Mouse (Mus musculus): ENCODE results near the gene Taar8a. TPM values are rescaled to one million over a fixed set of nuclear protein-coding genes. Genes with fewer than 3 reads are reported as not detected.
"Not testable (repeated sequence)": the region's sequence is repeated elsewhere in the genome, so short reads cannot be mapped to it uniquely, and the experiment has no call there.

Gene Taar8a
- not detected in 2 replicates for polyA plus RNA-seq (2014; fragmentation: Nextera tagmentation; extraction: Ambion mirVana)

DNA sequence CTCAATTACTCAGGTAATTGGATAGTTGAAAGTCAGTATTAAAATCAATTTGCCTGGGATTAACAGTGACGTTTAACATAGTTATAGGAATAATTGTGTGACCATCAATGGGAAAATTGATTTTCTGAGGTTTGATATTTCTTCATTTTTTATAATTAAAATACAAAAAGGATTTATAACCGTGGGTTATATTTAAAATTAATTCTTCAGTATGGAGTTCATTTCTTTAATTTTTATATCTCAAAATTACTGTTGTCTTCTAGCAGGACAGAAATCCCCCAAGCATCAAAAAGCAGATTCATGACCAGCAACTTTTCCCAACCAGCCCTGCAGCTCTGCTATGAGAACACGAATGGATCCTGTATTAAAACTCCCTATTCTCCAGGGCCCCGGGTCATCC lies at the start of gene Taar8a:
Gene Taar8a, plus strand, starts transcription at position 301 of the 400 bp plus-strand sequence.
- H3K9ac ChIP-seq (ENCODE audit: low read depth, low read length); DNase-seq (ENCODE audit: low spot score); ATAC-seq (ENCODE audit: low read depth); H3K27ac ChIP-seq (replicated peaks; ENCODE audit: low read depth, low read length); H3K9me3 ChIP-seq (ENCODE audit: control insufficient read depth, low read length); H3K4me3 ChIP-seq (ENCODE audit: low read depth, low read length); H3K4me1 ChIP-seq (ENCODE audit: control insufficient read depth, insufficient read depth, low read length); H3K4me2 ChIP-seq (ENCODE audit: low read depth, low read length); H3K36me3 ChIP-seq (ENCODE audit: control insufficient read depth, insufficient read depth, low read length); H3K27me3 ChIP-seq (replicated peaks; ENCODE audit: control insufficient read depth, insufficient read depth, low read length): not testable (repeated sequence)
- WGBS: 70% methylated on average over 2 of the region's 4 CpGs

DNA sequence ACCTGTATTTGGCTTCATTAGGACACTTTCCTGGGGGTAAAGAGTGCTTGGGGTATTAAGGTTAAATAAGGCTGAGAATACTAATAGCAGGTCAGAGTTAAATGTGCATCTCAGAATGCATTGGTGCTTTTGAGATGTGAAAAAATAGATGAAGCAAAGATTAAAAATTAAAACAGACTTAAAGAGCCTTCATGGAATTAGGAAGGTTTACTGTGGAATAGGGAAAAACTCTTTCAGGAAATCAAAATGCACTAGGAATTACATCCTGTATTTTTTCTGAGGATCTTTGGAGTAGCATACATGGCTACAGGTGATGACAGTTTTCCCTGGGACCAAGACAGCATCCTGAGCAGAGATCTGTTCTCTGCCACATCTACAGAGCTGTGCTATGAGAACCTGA lies 49.4 kb upstream of the Taar8a start, which contains the start of gene Taar7d:
Gene Taar7d, plus strand, starts transcription at position 301 of the 400 bp plus-strand sequence.
- no peak within 1 kb of the TSS for H3K27ac ChIP-seq (replicated peaks; ENCODE audit: low read depth, low read length)
- H3K27me3 ChIP-seq (replicated peaks; ENCODE audit: control insufficient read depth, insufficient read depth, low read length): no peaks in the 10 kb centered on the region
- DNase-seq (ENCODE audit: low spot score) (no peak), ATAC-seq (ENCODE audit: low read depth) (no peak)
- no peaks in the 10 kb centered on the region for H3K9me3 ChIP-seq (ENCODE audit: control insufficient read depth, low read length)
- no peaks in the 10 kb centered on the region for H3K4me1 ChIP-seq (ENCODE audit: control insufficient read depth, insufficient read depth, low read length)
- H3K9ac ChIP-seq (ENCODE audit: low read depth, low read length): no peak within 1 kb of the TSS
- H3K36me3 ChIP-seq (ENCODE audit: control insufficient read depth, insufficient read depth, low read length): no peaks in the 10 kb centered on the region
- no peak within 1 kb of the TSS for H3K4me3 ChIP-seq (ENCODE audit: low read depth, low read length)
- no peak within 1 kb of the TSS for H3K4me2 ChIP-seq (ENCODE audit: low read depth, low read length)

DNA sequence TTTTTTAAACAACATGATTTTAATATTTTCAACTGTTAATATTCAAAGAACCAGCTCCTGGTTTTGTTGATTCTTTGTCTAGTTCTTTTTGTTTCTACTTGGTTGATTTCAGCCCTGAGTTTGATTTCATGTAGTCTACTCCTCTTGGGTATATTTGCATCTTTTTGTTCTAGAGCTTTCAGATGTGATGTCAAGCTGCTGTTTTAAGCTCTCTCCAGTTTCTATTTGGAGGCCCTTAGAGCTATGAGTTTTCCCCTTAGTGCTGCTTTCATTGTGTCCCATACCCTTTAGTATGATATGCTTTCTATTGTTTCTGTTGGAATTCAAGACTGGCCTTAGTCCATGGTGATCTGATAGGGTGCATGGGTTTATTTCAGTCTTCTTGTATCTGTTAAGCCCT lies 45.0 kb upstream of the Taar8a start:
- Histone ChIP-seq H3K9me3 (ENCODE audit: control insufficient read depth, low read length) (no peaks in the 10 kb centered on the region), H3K27ac (replicated peaks; ENCODE audit: low read depth, low read length) (no peak overlapping the region), H3K27me3 (replicated peaks; ENCODE audit: control insufficient read depth, insufficient read depth, low read length) (no peaks in the 10 kb centered on the region), H3K4me3 (ENCODE audit: low read depth, low read length) (no peak overlapping the region), H3K4me2 (ENCODE audit: low read depth, low read length) (no peak overlapping the region), H3K9ac (ENCODE audit: low read depth, low read length) (no peak overlapping the region), H3K4me1 (ENCODE audit: control insufficient read depth, insufficient read depth, low read length) (no peaks in the 10 kb centered on the region), H3K36me3 (ENCODE audit: control insufficient read depth, insufficient read depth, low read length) (no peaks in the 10 kb centered on the region)
- ATAC-seq (ENCODE audit: low read depth) (no peak), DNase-seq (ENCODE audit: low spot score) (no peak)

DNA sequence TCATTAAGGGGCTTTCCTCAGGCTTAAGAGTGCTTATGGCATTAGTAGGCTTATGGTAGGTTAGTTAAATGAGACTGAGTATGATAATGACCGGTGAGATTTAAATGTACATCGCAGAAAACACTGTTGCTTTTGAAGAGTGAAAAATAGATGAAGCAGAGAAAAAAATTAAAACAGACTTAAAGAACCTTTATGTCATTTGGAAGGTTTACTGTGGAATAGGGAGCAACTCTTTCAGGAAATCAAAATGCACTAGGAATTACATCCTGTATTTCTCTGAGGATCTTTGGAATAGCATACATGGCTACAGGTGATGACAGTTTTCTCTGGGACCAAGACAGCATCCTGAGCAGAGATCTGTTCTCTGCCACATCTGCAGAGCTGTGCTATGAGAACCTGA lies 39.0 kb upstream of the Taar8a start, which contains the start of gene Taar7e:
Gene Taar7e, plus strand, starts transcription at position 301 of the 400 bp plus-strand sequence.
- no peak for ATAC-seq (ENCODE audit: low read depth)
- H3K27me3 ChIP-seq (replicated peaks; ENCODE audit: control insufficient read depth, insufficient read depth, low read length): no peaks in the 10 kb centered on the region
- 82% methylated on average over 2 of the region's 2 CpGs for WGBS

GRCm38 (mm10) chr10:24040120-24040869 lies 36.0 kb upstream of the Taar8a start:
- no peak for DNase-seq (ENCODE audit: low spot score)
- Histone ChIP-seq H3K36me3 (ENCODE audit: control insufficient read depth, insufficient read depth, low read length) (no peaks in the 10 kb centered on the region), H3K4me3 (ENCODE audit: low read depth, low read length) (no peak overlapping the region), H3K4me2 (ENCODE audit: low read depth, low read length) (no peak overlapping the region), H3K9ac (ENCODE audit: low read depth, low read length) (no peak overlapping the region), H3K27me3 (replicated peaks; ENCODE audit: control insufficient read depth, insufficient read depth, low read length) (no peaks in the 10 kb centered on the region), H3K9me3 (ENCODE audit: control insufficient read depth, low read length) (no peaks in the 10 kb centered on the region), H3K27ac (replicated peaks; ENCODE audit: low read depth, low read length) (no peak overlapping the region), H3K4me1 (ENCODE audit: control insufficient read depth, insufficient read depth, low read length) (no peaks in the 10 kb centered on the region)
- ATAC-seq (ENCODE audit: low read depth): no peak
- WGBS: 55% methylated on average over 2 of the region's 2 CpGs

More for the DNA sequence above, 39.0 kb upstream of the Taar8a start, which contains the start of gene Taar7e:
- no peaks in the 10 kb centered on the region for H3K9me3 ChIP-seq (ENCODE audit: control insufficient read depth, low read length)
- H3K4me1 ChIP-seq (ENCODE audit: control insufficient read depth, insufficient read depth, low read length): no peaks in the 10 kb centered on the region
- no peaks in the 10 kb centered on the region for H3K36me3 ChIP-seq (ENCODE audit: control insufficient read depth, insufficient read depth, low read length)
- no peak within 1 kb of the TSS for H3K4me3 ChIP-seq (ENCODE audit: low read depth, low read length)
- H3K27ac ChIP-seq (replicated peaks; ENCODE audit: low read depth, low read length): no peak within 1 kb of the TSS
- H3K9ac ChIP-seq (ENCODE audit: low read depth, low read length): no peak within 1 kb of the TSS
- no peak within 1 kb of the TSS for H3K4me2 ChIP-seq (ENCODE audit: low read depth, low read length)
- no peak for DNase-seq (ENCODE audit: low spot score)

GRCm38 (mm10) chr10:24049210-24049609 lies 27.1 kb upstream of the Taar8a start, which contains the start of gene Taar7f:
TSS of gene Taar7f (plus strand) at chr10:24049510.
- no peak within 1 kb of the TSS for H3K27ac ChIP-seq (replicated peaks; ENCODE audit: low read depth, low read length)
- H3K9me3 ChIP-seq (ENCODE audit: control insufficient read depth, low read length): no peaks in the 10 kb centered on the region
- no peak within 1 kb of the TSS for H3K4me2 ChIP-seq (ENCODE audit: low read depth, low read length)
- H3K4me1 ChIP-seq (ENCODE audit: control insufficient read depth, insufficient read depth, low read length): no peaks in the 10 kb centered on the region
- ATAC-seq (ENCODE audit: low read depth) (no peak), DNase-seq (ENCODE audit: low spot score) (no peak)
- no peak within 1 kb of the TSS for H3K9ac ChIP-seq (ENCODE audit: low read depth, low read length)
- no peak within 1 kb of the TSS for H3K4me3 ChIP-seq (ENCODE audit: low read depth, low read length)
- H3K27me3 ChIP-seq (replicated peaks; ENCODE audit: control insufficient read depth, insufficient read depth, low read length): no peaks in the 10 kb centered on the region
- no peaks in the 10 kb centered on the region for H3K36me3 ChIP-seq (ENCODE audit: control insufficient read depth, insufficient read depth, low read length)

GRCm38 (mm10) chr10:24052039-24052438 lies 24.3 kb upstream of the Taar8a start:
- Histone ChIP-seq H3K9me3 (ENCODE audit: control insufficient read depth, low read length) (no peaks in the 10 kb centered on the region), H3K27me3 (replicated peaks; ENCODE audit: control insufficient read depth, insufficient read depth, low read length) (no peaks in the 10 kb centered on the region), H3K9ac (ENCODE audit: low read depth, low read length) (no peak overlapping the region), H3K27ac (replicated peaks; ENCODE audit: low read depth, low read length) (no peak overlapping the region), H3K4me1 (ENCODE audit: control insufficient read depth, insufficient read depth, low read length) (no peaks in the 10 kb centered on the region), H3K36me3 (ENCODE audit: control insufficient read depth, insufficient read depth, low read length) (no peaks in the 10 kb centered on the region), H3K4me3 (ENCODE audit: low read depth, low read length) (no peak overlapping the region), H3K4me2 (ENCODE audit: low read depth, low read length) (no peak overlapping the region)
- 60% methylated on average over 5 of the region's 5 CpGs for WGBS
- DNase-seq (ENCODE audit: low spot score) (no peak), ATAC-seq (ENCODE audit: low read depth) (no peak)

GRCm38 (mm10) chr10:24058986-24059385 lies 17.3 kb upstream of the Taar8a start:
- H3K4me3 ChIP-seq (ENCODE audit: low read depth, low read length): no peak overlapping the region
- H3K4me1 ChIP-seq (ENCODE audit: control insufficient read depth, insufficient read depth, low read length): no peaks in the 10 kb centered on the region
- no peak for ATAC-seq (ENCODE audit: low read depth)

DNA sequence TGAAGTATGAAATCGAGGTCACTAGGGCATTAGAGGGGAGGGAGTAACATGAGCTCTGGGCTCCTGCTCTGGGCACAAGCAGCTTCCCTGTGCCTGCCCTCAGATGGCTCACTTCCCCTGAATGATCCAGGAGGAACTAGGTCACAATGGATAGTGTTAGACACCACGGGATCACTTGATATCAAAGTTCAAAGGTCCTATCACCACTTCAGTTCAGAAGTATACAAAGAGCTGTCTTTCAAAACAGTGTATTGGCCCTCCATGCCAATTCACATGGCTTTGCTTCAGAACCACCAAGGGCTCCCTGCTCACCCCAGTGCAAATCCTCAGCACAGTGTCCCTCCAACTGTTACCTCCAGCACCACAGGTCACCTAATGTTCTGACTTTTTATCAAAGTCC lies 1.5 kb upstream of the Taar8a start:
- ATAC-seq (ENCODE audit: low read depth); H3K4me2 ChIP-seq (ENCODE audit: low read depth, low read length); DNase-seq (ENCODE audit: low spot score); H3K9me3 ChIP-seq (ENCODE audit: control insufficient read depth, low read length); H3K4me3 ChIP-seq (ENCODE audit: low read depth, low read length); H3K27ac ChIP-seq (replicated peaks; ENCODE audit: low read depth, low read length); H3K9ac ChIP-seq (ENCODE audit: low read depth, low read length); H3K4me1 ChIP-seq (ENCODE audit: control insufficient read depth, insufficient read depth, low read length); H3K27me3 ChIP-seq (replicated peaks; ENCODE audit: control insufficient read depth, insufficient read depth, low read length); H3K36me3 ChIP-seq (ENCODE audit: control insufficient read depth, insufficient read depth, low read length): not testable (repeated sequence)
- 23% methylated on average over 2 of the region's 2 CpGs for WGBS

More at GRCm38 (mm10) chr10:24058986-24059385, 17.3 kb upstream of the Taar8a start:
- no peaks in the 10 kb centered on the region for H3K9me3 ChIP-seq (ENCODE audit: control insufficient read depth, low read length)
- H3K9ac ChIP-seq (ENCODE audit: low read depth, low read length): no peak overlapping the region
- no peak for DNase-seq (ENCODE audit: low spot score)
- 86% methylated on average over 3 of the region's 3 CpGs for WGBS
- H3K36me3 ChIP-seq (ENCODE audit: control insufficient read depth, insufficient read depth, low read length): no peaks in the 10 kb centered on the region
- H3K4me2 ChIP-seq (ENCODE audit: low read depth, low read length): no peak overlapping the region
- H3K27me3 ChIP-seq (replicated peaks; ENCODE audit: control insufficient read depth, insufficient read depth, low read length): no peaks in the 10 kb centered on the region
- H3K27ac ChIP-seq (replicated peaks; ENCODE audit: low read depth, low read length): no peak overlapping the region
